Comparison of ENCODE assay signal across 13 mouse cellular contexts in the genomic region with DNA sequence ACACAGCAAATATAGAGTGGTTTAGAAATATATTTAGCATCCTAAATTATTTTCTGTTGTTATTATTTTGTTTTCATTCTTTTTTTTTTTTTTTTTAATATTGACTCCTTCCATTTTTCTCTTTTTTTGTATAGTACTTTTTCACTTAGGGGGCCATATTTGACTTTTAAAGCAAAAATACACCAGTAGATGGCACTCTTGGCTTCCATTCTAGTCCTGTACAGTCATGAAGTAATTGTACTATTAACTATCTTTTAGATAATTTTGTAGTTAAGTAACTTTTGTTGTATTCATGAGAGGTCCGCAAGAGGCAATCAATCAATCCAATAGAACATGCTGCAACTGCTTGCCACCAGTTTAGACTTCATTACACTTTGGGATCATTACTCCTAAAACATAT. TPM values are rescaled to one million over a fixed set of nuclear protein-coding genes. Genes with fewer than 3 reads are reported as not detected.
DNase-seq lines count a peak whose midpoint lies in the region; ATAC-seq and TF ChIP-seq lines count a peak whose summit lies in the region.
"Had no signal": no experiment of that assay in that cellular context is flagged by ENCODE, and none has a peak within 500 bp of the region (broad histone marks: within the 10 kb centered on the region; RNA-seq: fewer than 3 reads in every experiment).

No protein-coding gene starts in this region.

- no peak overlapping the region for H3K27ac ChIP-seq in embryonic facial prominence, embryonic 11.5 days (replicated peaks; ENCODE audit: low read depth, low read length)
- H3K27ac ChIP-seq in embryonic facial prominence, embryonic 10.5 days (replicated peaks): no peak overlapping the region
- H3K27ac ChIP-seq in liver, embryonic 14.5 days: no peak overlapping the region
- H3K27ac ChIP-seq: hindbrain, embryonic 15.5 days; liver, embryonic 15.5 days had no signal

- peak; percentile 4; the same call in 1 of the 2 replicates for TF ChIP-seq CTCF in liver, embryonic 14.5 days (IDR thresholded peaks at IDR 0.05; ENCODE audit: low read depth)

- no peaks in the 10 kb centered on the region for H3K9me3 ChIP-seq in embryonic facial prominence, embryonic 11.5 days (replicated peaks; ENCODE audit: control insufficient read depth, low read length)
- H3K9me3 ChIP-seq in embryonic facial prominence, embryonic 10.5 days: no peaks in the 10 kb centered on the region
- H3K9me3 ChIP-seq in liver, embryonic 14.5 days (ENCODE audit: control insufficient read depth, low read length): no peaks in the 10 kb centered on the region
- H3K9me3 ChIP-seq: hindbrain, embryonic 15.5 days; liver, embryonic 15.5 days had no signal

- H3K36me3 ChIP-seq in embryonic facial prominence, embryonic 11.5 days (replicated peaks; ENCODE audit: control insufficient read depth, insufficient read depth, low read depth, low read length): peaks cover 12% of the 10 kb centered on the region
- H3K36me3 ChIP-seq in embryonic facial prominence, embryonic 10.5 days (replicated peaks): peaks cover 87% of the 10 kb centered on the region
- H3K36me3 ChIP-seq in liver, embryonic 14.5 days (replicated peaks; ENCODE audit: control insufficient read depth, insufficient read depth, low read depth): peaks cover 42% of the 10 kb centered on the region

- ATAC-seq in embryonic facial prominence, embryonic 11.5 days (replicated peaks; ENCODE audit: insufficient number of reproducible peaks, low FRiP score, low TSS enrichment, low read depth): no peak
- ATAC-seq in liver, embryonic 14.5 days (ENCODE audit: insufficient read depth): no peak

- peak; percentile 49 for DNase-seq in embryonic facial prominence, embryonic 11.5 days (ENCODE audit: low spot score)
- no peak for DNase-seq in embryonic facial prominence, embryonic 10.5 days (ENCODE audit: low spot score)
- DNase-seq in liver, embryonic 14.5 days (ENCODE audit: low read depth in 3 of 3, low spot score in 3 of 3): no peak
- no peak for DNase-seq in liver
- peak; percentile 15 for DNase-seq in ZHBTc4 (ENCODE audit: low read depth, low spot score)
- DNase-seq in naive thymus-derived CD4-positive, alpha-beta T cell, adult 2 months (ENCODE audit: low read depth): peak; percentile 48
- no peak for DNase-seq in heart, adult 11 months
- DNase-seq in cerebellum, adult 9-10 months: no peak
- DNase-seq: adrenal gland, adult 8-10 months; cerebellum, adult 9-11 months had no signal

- WGBS in embryonic facial prominence, embryonic 11.5 days: 91% methylated on average over 1 of the region's 1 CpGs
- 95% methylated on average over 1 of the region's 1 CpGs for WGBS in embryonic facial prominence, embryonic 10.5 days
- 78% methylated on average over 1 of the region's 1 CpGs for WGBS in liver, embryonic 14.5 days (ENCODE audit: insufficient replicate concordance)

- no peaks in the 10 kb centered on the region for H3K4me1 ChIP-seq in embryonic facial prominence, embryonic 11.5 days (ENCODE audit: control insufficient read depth, insufficient read depth, low read length)
- no peaks in the 10 kb centered on the region for H3K4me1 ChIP-seq in embryonic facial prominence, embryonic 10.5 days
- no peaks in the 10 kb centered on the region for H3K4me1 ChIP-seq in liver, embryonic 14.5 days (replicated peaks; ENCODE audit: control insufficient read depth in 2 of 2, insufficient read depth in 2 of 2, low read length in 1 of 2)
- H3K4me1 ChIP-seq: hindbrain, embryonic 15.5 days; liver, embryonic 15.5 days had no signal

- no peak overlapping the region for H3K4me2 ChIP-seq in embryonic facial prominence, embryonic 11.5 days (ENCODE audit: low read depth, low read length)
- H3K4me2 ChIP-seq in liver, embryonic 14.5 days (ENCODE audit: low read depth): no peak overlapping the region
- H3K4me2 ChIP-seq: hindbrain, embryonic 15.5 days; liver, embryonic 15.5 days had no signal

- H3K9ac ChIP-seq in embryonic facial prominence, embryonic 11.5 days (replicated peaks; ENCODE audit: low read length): no peak overlapping the region
- no peak overlapping the region for H3K9ac ChIP-seq in liver, embryonic 14.5 days (replicated peaks)
- H3K9ac ChIP-seq: hindbrain, embryonic 15.5 days; liver, embryonic 15.5 days had no signal

- H3K4me3 ChIP-seq in embryonic facial prominence, embryonic 11.5 days (ENCODE audit: low read depth, low read length): no peak overlapping the region
- no peak overlapping the region for H3K4me3 ChIP-seq in embryonic facial prominence, embryonic 10.5 days
- no peak overlapping the region for H3K4me3 ChIP-seq in liver, embryonic 14.5 days (ENCODE audit: insufficient read depth in 1 of 2, low read depth in 2 of 2, low read length in 2 of 2)
- H3K4me3 ChIP-seq: hindbrain, embryonic 15.5 days; liver, embryonic 15.5 days had no signal

- no peaks in the 10 kb centered on the region for H3K27me3 ChIP-seq in embryonic facial prominence, embryonic 11.5 days (ENCODE audit: control insufficient read depth, insufficient read depth, low read length)
- H3K27me3 ChIP-seq in embryonic facial prominence, embryonic 10.5 days (replicated peaks; ENCODE audit: low read depth, poor library complexity, severe bottlenecking): no peaks in the 10 kb centered on the region
- H3K27me3 ChIP-seq in liver, embryonic 14.5 days (ENCODE audit: control insufficient read depth, insufficient read depth, low read length): no peaks in the 10 kb centered on the region
- H3K27me3 ChIP-seq: hindbrain, embryonic 15.5 days; liver, embryonic 15.5 days had no signal

- no peak for TF ChIP-seq EP300 in liver, embryonic 14.5 days (IDR thresholded peaks at IDR 0.05; ENCODE audit: low read depth)

RNA-seq across cellular contexts. Expression of a gene that starts 8.6 kb away (rescaled TPM):
- polyA plus RNA-seq in embryonic facial prominence, embryonic 11.5 days (2014; fragmentation: Nextera tagmentation; extraction: Ambion mirVana): 174 and 202 TPM in 2 replicates
- polyA plus RNA-seq in embryonic facial prominence, embryonic 10.5 days (2016; fragmentation: Nextera tagmentation; extraction: Ambion mirVana): 221 and 226 TPM in 2 replicates
- 15.4 and 37.0 TPM in 2 replicates for polyA plus RNA-seq in liver, embryonic 14.5 days (2012; rRNA removed)
- 68.5 and 75.1 TPM in 2 replicates for polyA plus RNA-seq in liver, embryonic 14.5 days (2014; fragmentation: Nextera tagmentation; extraction: Ambion mirVana)

RNA-seq across cellular contexts. Expression of a gene that starts 11.3 kb away (rescaled TPM):
- polyA plus RNA-seq in embryonic facial prominence, embryonic 11.5 days (2014; fragmentation: Nextera tagmentation; extraction: Ambion mirVana): not detected in 2 replicates
- polyA plus RNA-seq in embryonic facial prominence, embryonic 10.5 days (2016; fragmentation: Nextera tagmentation; extraction: Ambion mirVana): 0.27 TPM in 1 of 2 replicates, not detected in the other
- not detected in 2 replicates for polyA plus RNA-seq in liver, embryonic 14.5 days (2012; rRNA removed)
- polyA plus RNA-seq in liver, embryonic 14.5 days (2014; fragmentation: Nextera tagmentation; extraction: Ambion mirVana): not detected in 2 replicates
- polyA plus RNA-seq: forebrain, embryonic 11.5 days; hindbrain, embryonic 15.5 days; liver, embryonic 15.5 days had no signal

RNA-seq across cellular contexts. Expression of a gene that starts 13.6 kb away (rescaled TPM):
- polyA plus RNA-seq in embryonic facial prominence, embryonic 11.5 days (2014; fragmentation: Nextera tagmentation; extraction: Ambion mirVana): 0.21 TPM in 1 of 2 replicates, not detected in the other
- 0.15 TPM in 1 of 2 replicates, not detected in the other for polyA plus RNA-seq in embryonic facial prominence, embryonic 10.5 days (2016; fragmentation: Nextera tagmentation; extraction: Ambion mirVana)
- polyA plus RNA-seq in liver, embryonic 14.5 days (2012; rRNA removed): 0.05 TPM in 1 of 2 replicates, not detected in the other
- 0.14 TPM in 1 of 2 replicates, not detected in the other for polyA plus RNA-seq in liver, embryonic 14.5 days (2014; fragmentation: Nextera tagmentation; extraction: Ambion mirVana)
- polyA plus RNA-seq: forebrain, embryonic 11.5 days; liver, embryonic 15.5 days had no signal

RNA-seq across cellular contexts. Expression of a gene that starts 39.6 kb away (rescaled TPM):
- polyA plus RNA-seq in embryonic facial prominence, embryonic 11.5 days (2014; fragmentation: Nextera tagmentation; extraction: Ambion mirVana): not detected in 2 replicates
- not detected in 2 replicates for polyA plus RNA-seq in embryonic facial prominence, embryonic 10.5 days (2016; fragmentation: Nextera tagmentation; extraction: Ambion mirVana)
- not detected in 2 replicates for polyA plus RNA-seq in liver, embryonic 14.5 days (2012; rRNA removed)
- polyA plus RNA-seq in liver, embryonic 14.5 days (2014; fragmentation: Nextera tagmentation; extraction: Ambion mirVana): not detected in 2 replicates
- polyA plus RNA-seq: forebrain, embryonic 11.5 days; hindbrain, embryonic 15.5 days; liver, embryonic 15.5 days had no signal

RNA-seq across cellular contexts. Expression of a gene that starts 40.8 kb away (rescaled TPM):
- not detected in 2 replicates for polyA plus RNA-seq in embryonic facial prominence, embryonic 11.5 days (2014; fragmentation: Nextera tagmentation; extraction: Ambion mirVana)
- polyA plus RNA-seq in embryonic facial prominence, embryonic 10.5 days (2016; fragmentation: Nextera tagmentation; extraction: Ambion mirVana): not detected in 2 replicates
- not detected in 2 replicates for polyA plus RNA-seq in liver, embryonic 14.5 days (2012; rRNA removed)
- not detected in 2 replicates for polyA plus RNA-seq in liver, embryonic 14.5 days (2014; fragmentation: Nextera tagmentation; extraction: Ambion mirVana)
- polyA plus RNA-seq: liver, embryonic 15.5 days had no signal

Comparison
In these comparisons a context has a peak if more than half of its experiments do, and no peak if none do; other contexts are left out.
1. DNase-seq: peak in embryonic facial prominence, embryonic 11.5 days (single experiment), ZHBTc4 (single experiment) and naive thymus-derived CD4-positive, alpha-beta T cell, adult 2 months (single experiment); none in embryonic facial prominence, embryonic 10.5 days (single experiment), liver, embryonic 14.5 days (0 of 3), liver (single experiment), heart, adult 11 months (single experiment) and cerebellum, adult 9-10 months (single experiment).